Mouse (Mus musculus): ENCODE data around the gene Gulp1.

- TF ChIP-seq CTCF (IDR thresholded peaks at IDR 0.05; ENCODE audit: borderline replicate concordance, control insufficient read depth, extremely low read depth, insufficient read depth, low read length, poor library complexity): no peak
- TF ChIP-seq POLR2A (IDR thresholded peaks at IDR 0.05; ENCODE audit: control insufficient read depth, extremely low read depth, insufficient read depth, low read length, poor library complexity): no peak
Observed at GRCm38 (mm10) chr1:44551461-44552370, at the start of gene Gulp1.
